Mouse (Mus musculus): ENCODE data around the gene Oxld1. TPM values are rescaled to one million over a fixed set of nuclear protein-coding genes. Genes with fewer than 3 reads are reported as not detected.
"Not testable (repeated sequence)": the region's sequence is repeated elsewhere in the genome, so short reads cannot be mapped to it uniquely, and the experiment has no call there.

Gene Oxld1
- polyA plus RNA-seq, 3 experiments from 2014 or later, result 4.8 to 6.8 (median 5.1) TPM

DNA sequence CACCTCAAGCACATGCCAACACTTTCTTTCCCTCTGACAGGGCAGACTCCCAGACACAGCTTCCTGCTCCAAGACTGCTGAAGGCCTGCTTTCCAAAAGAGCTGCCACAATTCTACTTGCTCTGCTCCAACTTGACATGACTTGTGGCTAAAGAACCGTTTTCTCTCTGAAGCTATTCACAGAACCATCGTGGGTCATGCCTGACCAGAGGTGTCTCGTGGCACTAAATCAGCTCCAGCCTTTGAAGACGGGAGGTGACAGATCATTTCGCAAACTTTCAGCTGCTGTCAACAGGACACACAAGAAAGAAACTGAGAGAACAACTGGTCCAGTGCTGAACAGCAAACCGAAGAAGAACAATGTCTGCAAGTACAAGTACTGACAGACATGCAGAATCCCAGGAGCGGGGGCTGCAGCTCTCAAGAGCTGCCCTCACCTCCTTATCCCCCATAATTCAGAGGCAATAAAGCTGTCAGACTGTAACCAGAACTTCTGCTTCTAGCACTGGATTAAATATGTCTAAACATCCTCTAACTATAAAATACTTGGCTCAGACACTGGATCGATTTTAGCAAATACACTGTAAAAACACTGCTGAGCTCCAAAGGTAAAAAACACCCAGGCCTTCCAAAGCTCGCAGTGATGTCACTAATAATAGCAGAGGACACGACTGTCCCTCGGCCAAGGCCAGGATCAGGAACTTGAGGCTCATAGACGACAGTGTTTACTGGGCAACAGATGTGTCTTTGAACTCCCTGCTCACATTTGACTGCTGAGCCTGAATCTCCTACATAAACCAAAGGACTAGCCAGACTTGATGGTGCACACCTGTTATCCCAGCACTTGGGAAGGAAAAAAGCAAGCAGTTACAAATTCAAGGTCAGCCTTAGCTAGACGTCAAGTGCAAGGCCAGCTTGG lies 35.0 kb downstream of the Oxld1 start:
- no peak for ATAC-seq

DNA sequence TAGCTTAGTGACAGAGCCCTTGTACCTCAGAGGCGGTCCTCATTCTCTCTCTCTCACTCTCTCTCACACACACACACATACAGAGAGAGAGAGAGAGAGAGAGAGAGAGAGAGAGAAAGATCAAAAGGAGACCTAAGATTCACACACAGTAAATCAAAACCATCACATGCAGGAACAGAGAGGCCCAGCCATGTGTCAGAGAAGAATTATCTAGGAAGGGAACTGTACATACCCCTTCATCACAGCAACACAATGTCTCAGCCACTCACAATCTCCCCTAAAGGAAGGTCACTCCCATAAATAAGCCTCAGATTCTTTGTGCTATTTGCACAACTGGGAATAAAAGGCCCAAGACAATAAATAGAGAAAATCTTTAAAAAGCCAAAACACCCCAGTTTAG lies 39.3 kb downstream of the Oxld1 start:
- ATAC-seq, result no peak

DNA sequence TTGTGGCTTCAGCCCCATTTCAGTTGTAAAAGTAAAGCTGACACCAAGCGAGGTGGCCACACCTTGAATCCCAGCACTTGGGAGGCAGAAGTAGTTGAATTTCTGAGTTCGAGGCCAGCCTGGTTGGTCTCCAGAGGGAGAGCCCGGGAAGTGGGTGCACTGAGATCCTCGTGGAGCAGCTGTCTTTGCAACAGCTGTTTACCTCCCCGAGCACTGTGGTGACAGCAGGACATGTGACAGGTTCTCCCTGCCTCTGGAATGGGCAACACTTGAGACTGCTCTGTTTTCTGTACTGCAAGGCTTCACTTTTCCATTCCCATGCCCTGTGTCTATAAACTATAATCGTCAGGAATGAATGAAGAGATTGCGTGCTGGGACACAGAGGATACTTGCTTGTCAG lies 40.0 kb downstream of the Oxld1 start:
- ATAC-seq, result no peak

DNA sequence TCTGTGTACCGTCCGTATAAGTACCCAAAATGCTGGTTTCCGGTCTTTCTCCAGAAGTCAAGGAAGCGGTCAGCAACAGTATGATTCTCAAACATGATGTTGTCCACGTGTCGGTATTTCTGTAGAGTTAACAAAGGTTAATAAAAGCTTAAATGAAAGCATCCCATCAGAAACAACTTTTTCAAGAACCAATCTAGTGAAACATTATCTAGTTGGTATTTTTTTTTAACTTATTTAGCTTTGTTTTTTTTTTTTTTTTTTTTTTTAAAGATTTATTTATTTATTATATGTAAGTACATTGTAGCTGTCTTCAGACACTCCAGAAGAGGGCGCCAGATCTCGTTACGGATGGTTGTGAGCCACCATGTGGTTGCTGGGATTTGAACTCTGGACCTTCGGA lies 44.2 kb downstream of the Oxld1 start:
- not testable (repeated sequence) for ATAC-seq

Other genes with a start within 250 kb of the Oxld1 start
- gene Bahcc1, start 225.1 kb downstream of the Oxld1 start, polyA plus RNA-seq (2017; shearing (Covaris generic)), result not detected
- 1,000 to 10,000 TPM; 2,239 to 4,634 (median 2,897) TPM for gene Actg1, start 109.5 kb downstream of the Oxld1 start, polyA plus RNA-seq (2017; shearing (Covaris generic))
- gene Fscn2, start 96.5 kb downstream of the Oxld1 start, polyA plus RNA-seq (2017; shearing (Covaris generic)), result under 1 TPM in 1 of 3 experiments, not detected in 2; 0.98 TPM
- gene Faap100, start 79.3 kb downstream of the Oxld1 start, polyA plus RNA-seq (2017; shearing (Covaris generic)), result 10 to 100 TPM; 15.9 to 23.1 (median 17.9) TPM
- 10 to 100 TPM in 2 of 3 experiments, 1 to 10 TPM in 1; 8.6 to 12.4 (median 11.0) TPM for gene Nploc4, start 20.4 kb downstream of the Oxld1 start, polyA plus RNA-seq (2017; shearing (Covaris generic))
- under 1 TPM in 1 of 3 experiments, not detected in 2; 0.28 TPM for gene Tspan10, start 15.4 kb downstream of the Oxld1 start, polyA plus RNA-seq (2017; shearing (Covaris generic))
- gene Pde6g, start 4.6 kb downstream of the Oxld1 start, polyA plus RNA-seq (2017; shearing (Covaris generic)), result under 1 TPM in 2 of 3 experiments, not detected in 1; 0.15 to 0.56 TPM
- 10 to 100 TPM; 17.8 to 26.0 (median 17.9) TPM for gene Ccdc137, start within 50 bp of the Oxld1 start, polyA plus RNA-seq (2017; shearing (Covaris generic))
- 10 to 100 TPM; 28.8 to 39.7 (median 33.1) TPM for gene Arl16, start 9.5 kb upstream of the Oxld1 start, polyA plus RNA-seq (2017; shearing (Covaris generic))
- 10 to 100 TPM; 54.6 to 78.9 (median 73.0) TPM for gene Mrpl12, start 26.5 kb upstream of the Oxld1 start, polyA plus RNA-seq (2017; shearing (Covaris generic))
- 10 to 100 TPM; 12.4 to 14.3 (median 12.7) TPM for gene Slc25a10, start 33.8 kb upstream of the Oxld1 start, polyA plus RNA-seq (2017; shearing (Covaris generic))
- not detected for gene Gcgr, start 72.6 kb upstream of the Oxld1 start, polyA plus RNA-seq (2017; shearing (Covaris generic))
- 100 to 1,000 TPM in 2 of 3 experiments, 10 to 100 TPM in 1; 93.4 to 136 (median 107) TPM for gene Mcrip1, start 91.7 kb upstream of the Oxld1 start, polyA plus RNA-seq (2017; shearing (Covaris generic))
- gene Ppp1r27, start 93.1 kb upstream of the Oxld1 start, polyA plus RNA-seq (2017; shearing (Covaris generic)), result not detected
- 100 to 1,000 TPM; 135 to 164 (median 149) TPM for gene P4hb, start 115.2 kb upstream of the Oxld1 start, polyA plus RNA-seq (2017; shearing (Covaris generic))
- 100 to 1,000 TPM; 624 to 862 (median 685) TPM for gene Arhgdia, start 123.6 kb upstream of the Oxld1 start, polyA plus RNA-seq (2017; shearing (Covaris generic))
- 10 to 100 TPM; 15.8 to 76.9 (median 47.7) TPM for gene Alyref, start 140.3 kb upstream of the Oxld1 start, polyA plus RNA-seq (2017; shearing (Covaris generic))
- gene Anapc11, start 140.4 kb upstream of the Oxld1 start, polyA plus RNA-seq (2017; shearing (Covaris generic)), result 100 to 1,000 TPM; 110 to 147 (median 129) TPM
- 1 to 10 TPM in 1 of 3 experiments, under 1 TPM in 1, not detected in 1; 0.67 to 1.4 TPM for gene Npb, start 150.4 kb upstream of the Oxld1 start, polyA plus RNA-seq (2017; shearing (Covaris generic))
- gene Pcyt2, start 159.9 kb upstream of the Oxld1 start, polyA plus RNA-seq (2017; shearing (Covaris generic)), result 100 to 1,000 TPM in 2 of 3 experiments, 10 to 100 TPM in 1; 66.1 to 124 (median 113) TPM
- gene Sirt7, start 167.2 kb upstream of the Oxld1 start, polyA plus RNA-seq (2017; shearing (Covaris generic)), result 10 to 100 TPM; 55.1 to 61.4 (median 60.4) TPM
- 10 to 100 TPM; 15.3 to 15.8 (median 15.5) TPM for gene Mafg, start 175.5 kb upstream of the Oxld1 start, polyA plus RNA-seq (2017; shearing (Covaris generic))
- 1 to 10 TPM in 1 of 3 experiments, under 1 TPM in 1, not detected in 1; 0.86 to 1.7 TPM for gene Pycr1, start 185.7 kb upstream of the Oxld1 start, polyA plus RNA-seq (2017; shearing (Covaris generic))
- gene Myadml2, start 190.1 kb upstream of the Oxld1 start, polyA plus RNA-seq (2017; shearing (Covaris generic)), result not detected
- not detected for gene Notum, start 203.1 kb upstream of the Oxld1 start, polyA plus RNA-seq (2017; shearing (Covaris generic))
- 100 to 1,000 TPM in 1 of 3 experiments, 10 to 100 TPM in 2; 79.4 to 107 (median 86.2) TPM for gene Aspscr1, start 214.9 kb upstream of the Oxld1 start, polyA plus RNA-seq (2017; shearing (Covaris generic))